Mouse (Mus musculus) G1E (cell line): ENCODE data around the gene Gm1673. TPM values are rescaled to one million over a fixed set of nuclear protein-coding genes. Genes with fewer than 3 reads are reported as not detected.
A peak's percentile ranks its signal among the peaks of the same experiment; 100 is the strongest.

Source experiments
- ATAC-seq: 2 replicates; pipeline ENCODE4 v1.8.0; 2016; ENCODE audit warnings: mild to moderate bottlenecking; ENCODE audit not compliant: insufficient number of reproducible peaks, poor library complexity, low FRiP score, severe bottlenecking; ENCODE audit errors: extremely low read depth
- DNase-seq: peaks from one replicate; pipeline ENCODE4 v3.0.0; 2012; ENCODE audit warnings: low spot score
- H3K27me3 ChIP-seq: 2 replicates; pipeline ENCODE4 v1.6.1; 2012; ENCODE audit warnings: mild to moderate bottlenecking, low read length, inconsistent platforms; ENCODE audit not compliant: insufficient read depth
- H3K36me3 ChIP-seq: replicated peaks from 2 replicates; pipeline ENCODE3; 2012; ENCODE audit warnings: mild to moderate bottlenecking, inconsistent platforms
- H3K4me1 ChIP-seq: 2 replicates; pipeline ENCODE4 v1.6.1; 2012; ENCODE audit warnings: low read depth, low read length, inconsistent platforms, mixed read lengths; ENCODE audit not compliant: insufficient read depth
- H3K4me3 ChIP-seq: 2 replicates; pipeline ENCODE4 v1.5.1; 2012; ENCODE audit warnings: low read depth, mild to moderate bottlenecking, inconsistent platforms, low read length, moderate library complexity, mixed read lengths
- H3K9me3 ChIP-seq: replicated peaks from 2 replicates; pipeline ENCODE4 v1.6.1; 2012; ENCODE audit warnings: inconsistent platforms
- CTCF ChIP-seq: IDR thresholded peaks from 2 replicates; pipeline ENCODE4 v1.5.1; 2012; ENCODE audit warnings: low read depth, low read length, inconsistent platforms, mixed read lengths
- GATA1 ChIP-seq: IDR thresholded peaks from 2 replicates; pipeline ENCODE4 v1.6.1; 2012; ENCODE audit warnings: borderline replicate concordance, low read length, inconsistent platforms, mixed read lengths
- GATA2 ChIP-seq: IDR thresholded peaks from 2 replicates; pipeline ENCODE4 v1.6.1; 2012; ENCODE audit warnings: low read depth, low read length, inconsistent platforms, borderline replicate concordance
- POLR2AphosphoS5 ChIP-seq: IDR thresholded peaks from 2 replicates; pipeline ENCODE4 v1.6.1; 2012; ENCODE audit warnings: low read depth, low read length, inconsistent platforms; ENCODE audit not compliant: insufficient replicate concordance
- TAL1 ChIP-seq: conservative IDR thresholded peaks from 2 replicates; pipeline ENCODE4 v1.6.1; 2012; ENCODE audit warnings: low read depth, low read length, inconsistent platforms, mixed read lengths
- polyA plus RNA-seq: library from polyadenylated mRNA; stranded (reverse); fragments of >175 nt; gene quantifications from 2 replicates; pipeline ENCODE4 v1.2.3, GENCODE M21; 2012
- total RNA-seq, 2 experiments: library from RNA; stranded (forward) in 1 of 2; stranded (reverse) in 1 of 2; fragments of 200-1000 nt in 1 of 2; fragments of >200 nt in 1 of 2; fragmentation: Nextera tagmentation in 1 of 2; gene quantifications; 2 replicates each; pipeline ENCODE4 v1.2.3; 2014 to 2017

Gene Gm1673
- total and polyA plus RNA-seq, 3 experiments, result not detected

GRCm38 (mm10) chr5:33974736-33975135 lies 8.5 kb upstream of the Gm1673 start:
- H3K9me3 ChIP-seq, result no peaks in the 10 kb centered on the region
- TF ChIP-seq CTCF, result no peak
- ATAC-seq, result no peak

GRCm38 (mm10) chr5:33976267-33976666 lies 7.0 kb upstream of the Gm1673 start:
- DNase-seq (no peak), ATAC-seq (no peak)
- no peaks in the 10 kb centered on the region for H3K4me1 ChIP-seq
- no peaks in the 10 kb centered on the region for H3K36me3 ChIP-seq
- TF ChIP-seq GATA2, result no peak
- TF ChIP-seq GATA1, result no peak
- no peak for TF ChIP-seq CTCF
- no peak for TF ChIP-seq POLR2AphosphoS5
- TF ChIP-seq TAL1, result no peak
- H3K27me3 ChIP-seq, result peaks cover 13% of the 10 kb centered on the region
- H3K4me3 ChIP-seq, result no peak overlapping the region
- no peaks in the 10 kb centered on the region for H3K9me3 ChIP-seq

More at GRCm38 (mm10) chr5:33974736-33975135, 8.5 kb upstream of the Gm1673 start:
- DNase-seq, result no peak
- Histone ChIP-seq H3K4me1 (no peaks in the 10 kb centered on the region), H3K27me3 (peaks cover 16% of the 10 kb centered on the region), H3K4me3 (no peak overlapping the region), H3K36me3 (no peaks in the 10 kb centered on the region)

- Histone ChIP-seq H3K27me3 (peaks cover 14% of the 10 kb centered on the region; the same call in 1 of the 2 replicates), H3K36me3 (no peaks in the 10 kb centered on the region), H3K4me3 (no peak overlapping the region; the same call in 1 of the 2 replicates), H3K9me3 (peaks cover 13% of the 10 kb centered on the region), H3K4me1 (no peaks in the 10 kb centered on the region)
- no peak for DNase-seq
- ATAC-seq, result no peak
- TF ChIP-seq CTCF, result no peak
- no peak for TF ChIP-seq GATA2
- TF ChIP-seq POLR2AphosphoS5, result no peak
- TF ChIP-seq TAL1, result no peak
- TF ChIP-seq GATA1, result no peak
Measured at GRCm38 (mm10) chr5:33982731-33983259, 438 bp upstream of the Gm1673 start.

- Histone ChIP-seq H3K4me3 (no peak overlapping the region), H3K27me3 (no peaks in the 10 kb centered on the region; the same call in 1 of the 2 replicates), H3K36me3 (no peaks in the 10 kb centered on the region), H3K9me3 (peaks cover 30% of the 10 kb centered on the region), H3K4me1 (no peaks in the 10 kb centered on the region)
- TF ChIP-seq GATA1, result no peak
- TF ChIP-seq GATA2, result no peak
- TF ChIP-seq POLR2AphosphoS5, result no peak
- no peak for TF ChIP-seq TAL1
- TF ChIP-seq CTCF, result no peak
- ATAC-seq, result no peak
- no peak for DNase-seq
Measured at GRCm38 (mm10) chr5:33994671-33995625, 11.7 kb downstream of the Gm1673 start.

- no peaks in the 10 kb centered on the region for H3K4me1 ChIP-seq
- TF ChIP-seq GATA2 (no peak), POLR2AphosphoS5 (no peak), CTCF (no peak), GATA1 (no peak), TAL1 (no peak)
- H3K36me3 ChIP-seq, result no peaks in the 10 kb centered on the region
- no peak for ATAC-seq
- H3K9me3 ChIP-seq, result peaks cover 30% of the 10 kb centered on the region
- peak within 1 kb of the TSS; percentile 20; the same call in 1 of the 2 replicates for H3K4me3 ChIP-seq
- H3K27me3 ChIP-seq, result peaks cover 3% of the 10 kb centered on the region; the same call in 1 of the 2 replicates
- DNase-seq, result no peak
Measured at GRCm38 (mm10) chr5:33995843-33996693, 12.8 kb downstream of the Gm1673 start, which contains the start of gene Nat8l. TSS of gene Nat8l (plus strand) at chr5:33995984.

- DNase-seq, result no peak
- Histone ChIP-seq H3K4me3 (peak overlapping the region; percentile 20; the same call in 1 of the 2 replicates), H3K27me3 (peaks cover 3% of the 10 kb centered on the region; the same call in 1 of the 2 replicates), H3K36me3 (no peaks in the 10 kb centered on the region), H3K9me3 (peaks cover 30% of the 10 kb centered on the region), H3K4me1 (no peaks in the 10 kb centered on the region)
- TF ChIP-seq GATA2 (no peak), CTCF (no peak), GATA1 (no peak), TAL1 (no peak), POLR2AphosphoS5 (no peak)
- no peak for ATAC-seq
Measured at GRCm38 (mm10) chr5:33996694-33997045, 13.4 kb downstream of the Gm1673 start.
